Mouse (Mus musculus) hindbrain, embryonic 12.5 days (tissue): Measurements from ENCODE around the gene Wt1. TPM values are rescaled to one million over a fixed set of nuclear protein-coding genes. Genes with fewer than 3 reads are reported as not detected.
A peak's percentile ranks its signal among the peaks of the same experiment; 100 is the strongest.

Experiments
- ATAC-seq: fragments of 200-750 bp; cut with Nextera tagmentation; 2 replicates; pipeline ENCODE4 v1.8.0; 2017; ENCODE audit warnings: moderate TSS enrichment; ENCODE audit not compliant: low FRiP score
- H3K27ac ChIP-seq: fragments of 300-500 bp; sonication (generic); 2 replicates; pipeline ENCODE4 v1.5.1; 2016; ENCODE audit warnings: mild to moderate bottlenecking
- H3K27me3 ChIP-seq: fragments of 300-500 bp; sonication (generic); 2 replicates; pipeline ENCODE4 v1.6.1; 2016; ENCODE audit warnings: mild to moderate bottlenecking
- H3K36me3 ChIP-seq: fragments of 300-500 bp; sonication (generic); 2 replicates; pipeline ENCODE4 v1.6.1; 2016; ENCODE audit warnings: mild to moderate bottlenecking
- H3K4me1 ChIP-seq: fragments of 300-500 bp; sonication (generic); 2 replicates; pipeline ENCODE4 v1.6.1; 2016
- H3K4me2 ChIP-seq: fragments of 300-500 bp; sonication (generic); replicated peaks from 2 replicates; pipeline ENCODE4 v1.6.1; 2016; ENCODE audit warnings: mild to moderate bottlenecking
- H3K4me3 ChIP-seq: fragments of 300-500 bp; sonication (generic); 2 replicates; pipeline ENCODE4 v1.5.1; 2016; ENCODE audit warnings: mild to moderate bottlenecking
- H3K9ac ChIP-seq: fragments of 300-500 bp; sonication (generic); 2 replicates; pipeline ENCODE4 v1.6.1; 2016; ENCODE audit warnings: mild to moderate bottlenecking, moderate library complexity
- H3K9me3 ChIP-seq: fragments of 300-500 bp; sonication (generic); replicated peaks from 2 replicates; pipeline ENCODE4 v1.6.1; 2016; ENCODE audit warnings: mild to moderate bottlenecking
- WGBS: fragments of 180-500 bp; shearing (Covaris S2); methylation state at CpG from one replicate; pipeline ENCODE4 v1.1.7; 2016; 5-methylcytosine and 5-hydroxymethylcytosine counted together
- polyA plus RNA-seq: library from polyadenylated mRNA; unstranded; fragments of >200 nt; fragmentation: Nextera tagmentation; extraction: Ambion mirVana; gene quantifications from 2 replicates; pipeline ENCODE4 v1.2.1, GENCODE M21; 2016

Wt1 gene
- polyA plus RNA-seq, 1 experiment from 2014 or later: 0.31 TPM

DNA sequence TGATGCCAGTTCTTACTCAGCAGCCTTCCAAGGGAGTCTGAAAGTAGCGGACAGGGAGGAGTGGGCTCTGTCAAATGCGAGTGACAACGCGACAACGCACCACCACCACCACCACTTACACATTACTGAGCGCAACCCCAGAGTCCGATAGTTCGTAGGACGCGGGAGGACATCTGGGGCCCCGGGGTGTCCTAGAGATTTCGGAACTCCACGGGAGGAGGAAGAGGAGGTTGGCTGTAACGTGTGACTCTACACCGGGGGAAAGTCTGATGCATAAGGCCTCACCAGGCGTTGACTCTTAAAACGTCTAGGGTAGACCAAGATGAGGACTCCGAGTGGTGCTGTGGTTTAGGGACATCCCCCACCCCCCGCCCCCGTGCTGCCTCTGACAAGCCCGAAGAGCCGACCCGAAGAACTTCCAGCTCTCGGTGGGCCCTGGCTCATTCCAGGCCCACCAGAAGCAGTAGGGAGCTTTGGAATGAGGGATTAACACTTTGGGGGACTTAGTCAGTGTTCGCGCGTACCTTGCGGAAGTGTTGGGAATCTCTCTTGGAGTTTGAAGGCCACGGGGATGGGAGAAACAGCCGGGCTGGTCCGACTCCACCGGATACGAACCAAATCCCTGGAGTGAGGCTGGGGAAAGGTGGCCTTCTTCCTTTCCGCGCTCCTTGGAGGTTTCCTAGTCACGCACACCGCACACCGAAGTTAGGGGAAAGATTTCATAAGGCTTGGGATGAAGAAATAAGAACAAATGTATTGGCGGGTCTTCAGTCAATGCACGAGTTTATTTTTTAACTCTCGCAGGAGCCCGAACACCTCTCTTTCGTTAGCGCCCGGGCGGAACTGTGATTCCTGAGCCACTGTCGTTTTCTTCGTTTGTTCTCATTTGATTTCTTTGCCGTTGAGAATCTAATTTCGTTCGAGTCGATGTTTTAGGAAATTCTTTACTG is 1.5 kb downstream of the Wt1 start:
- Histone ChIP-seq H3K4me2 (no peak overlapping the region), H3K4me1 (peaks cover 20% of the 10 kb centered on the region), H3K9ac (no peak overlapping the region), H3K36me3 (no peaks in the 10 kb centered on the region), H3K4me3 (no peak overlapping the region; the same call in 1 of the 2 replicates), H3K27me3 (peaks cover 97% of the 10 kb centered on the region), H3K27ac (no peak overlapping the region), H3K9me3 (no peaks in the 10 kb centered on the region)
- ATAC-seq: no peak
- WGBS: 1% methylated on average over 52 of the region's 52 CpGs

- no peak overlapping the region for H3K27ac ChIP-seq
- H3K4me3 ChIP-seq: no peak overlapping the region
- H3K4me2 ChIP-seq: no peak overlapping the region
- WGBS: 2% methylated on average over 12 of the region's 12 CpGs
- H3K36me3 ChIP-seq: no peaks in the 10 kb centered on the region
- H3K9ac ChIP-seq: no peak overlapping the region
- no peak for ATAC-seq
- no peaks in the 10 kb centered on the region for H3K9me3 ChIP-seq
- H3K27me3 ChIP-seq: peaks cover 100% of the 10 kb centered on the region
- H3K4me1 ChIP-seq: peaks cover 17% of the 10 kb centered on the region; the same call in 1 of the 2 replicates
Observed at GRCm38 (mm10) chr2:105128564-105128963, 2.2 kb downstream of the Wt1 start.

- Histone ChIP-seq H3K36me3 (no peaks in the 10 kb centered on the region), H3K4me2 (no peak overlapping the region), H3K9ac (no peak overlapping the region), H3K4me1 (peaks cover 17% of the 10 kb centered on the region; the same call in 1 of the 2 replicates), H3K27me3 (peaks cover 100% of the 10 kb centered on the region), H3K4me3 (0 out of 2 replicates have a peak overlapping the region, but pooled peaks have one; percentile 1), H3K9me3 (no peaks in the 10 kb centered on the region), H3K27ac (no peak overlapping the region)
- ATAC-seq: no peak
- under 1% methylated on average over 32 of the region's 32 CpGs for WGBS
Observed at GRCm38 (mm10) chr2:105130351-105131060, 4.2 kb downstream of the Wt1 start.

DNA sequence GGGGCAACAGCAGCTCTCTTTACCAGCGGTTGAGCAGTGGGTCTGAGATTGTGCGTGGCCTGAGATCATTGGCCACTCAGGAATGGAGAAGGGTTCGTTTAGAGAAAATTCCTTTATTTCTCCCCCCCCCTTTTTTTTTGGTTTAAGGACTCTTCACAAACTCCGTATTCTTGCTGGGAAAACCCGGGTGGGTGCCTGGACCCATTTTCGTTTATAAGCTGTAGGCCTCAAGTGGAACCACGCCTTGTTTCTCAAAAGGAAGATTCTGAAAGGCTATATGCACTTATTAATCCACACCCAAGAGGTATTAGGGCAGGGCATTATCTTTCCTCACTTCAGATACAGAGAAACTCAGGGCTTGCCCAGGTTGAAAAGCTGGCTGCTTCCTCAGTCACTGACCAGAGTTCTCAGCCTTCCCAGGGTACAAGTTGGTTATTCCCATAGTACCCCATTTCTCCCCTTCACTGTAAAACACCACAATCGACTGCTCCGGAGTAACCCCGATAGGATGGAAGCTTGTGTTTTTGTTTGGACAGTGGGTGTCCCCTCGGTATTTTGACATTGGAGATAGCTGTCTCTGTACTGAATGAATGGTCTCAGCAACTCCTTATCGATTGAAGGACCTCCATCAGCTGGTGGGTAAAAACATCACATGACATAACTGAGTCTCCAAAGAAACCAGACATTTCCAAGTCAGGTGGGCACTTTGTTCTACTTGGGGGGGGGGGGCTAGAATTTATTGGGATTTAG is 4.9 kb downstream of the Wt1 start:
- H3K4me3 ChIP-seq: 0 out of 2 replicates have a peak overlapping the region, but pooled peaks have one; percentile 1
- 5% methylated on average over 12 of the region's 12 CpGs for WGBS
- no peak overlapping the region for H3K9ac ChIP-seq
- H3K27ac ChIP-seq: no peak overlapping the region
- H3K4me2 ChIP-seq: no peak overlapping the region
- peaks cover 16% of the 10 kb centered on the region; the same call in 1 of the 2 replicates for H3K4me1 ChIP-seq
- ATAC-seq: no peak
- no peaks in the 10 kb centered on the region for H3K9me3 ChIP-seq
- H3K36me3 ChIP-seq: no peaks in the 10 kb centered on the region
- peaks cover 100% of the 10 kb centered on the region for H3K27me3 ChIP-seq

GRCm38 (mm10) chr2:105131811-105132100 is 5.4 kb downstream of the Wt1 start:
- Histone ChIP-seq H3K36me3 (no peaks in the 10 kb centered on the region), H3K27me3 (peaks cover 100% of the 10 kb centered on the region), H3K4me1 (peaks cover 11% of the 10 kb centered on the region; the same call in 1 of the 2 replicates), H3K4me2 (no peak overlapping the region), H3K27ac (no peak overlapping the region), H3K9ac (no peak overlapping the region), H3K4me3 (no peak overlapping the region), H3K9me3 (no peaks in the 10 kb centered on the region)
- 2% methylated on average over 2 of the region's 2 CpGs for WGBS
- ATAC-seq: no peak

DNA sequence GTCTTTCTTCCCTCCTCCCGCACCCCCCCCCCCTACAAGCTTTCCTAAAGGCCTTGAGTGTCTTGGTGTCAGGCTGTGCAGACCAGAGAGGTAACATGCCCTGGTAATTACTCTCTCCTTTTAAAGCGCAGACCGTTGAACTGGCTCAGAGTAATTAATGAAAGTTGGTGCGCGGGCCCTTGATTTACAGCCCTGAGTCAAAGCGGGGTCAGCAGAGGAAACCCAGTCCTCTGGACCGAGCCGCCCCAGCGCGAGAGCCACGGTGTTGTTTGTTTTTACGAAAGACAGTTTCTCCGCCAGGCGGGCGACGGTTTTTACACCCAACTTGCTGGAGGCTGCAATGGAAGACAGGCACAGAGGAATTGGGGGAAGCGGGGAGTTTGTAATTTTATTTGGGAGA is 6.0 kb downstream of the Wt1 start:
- under 1% methylated on average over 17 of the region's 17 CpGs for WGBS
- Histone ChIP-seq H3K9ac (no peak overlapping the region), H3K9me3 (no peaks in the 10 kb centered on the region), H3K4me2 (no peak overlapping the region), H3K36me3 (no peaks in the 10 kb centered on the region), H3K27me3 (peaks cover 100% of the 10 kb centered on the region), H3K4me3 (no peak overlapping the region), H3K27ac (no peak overlapping the region), H3K4me1 (peaks cover 5% of the 10 kb centered on the region; the same call in 1 of the 2 replicates)
- no peak for ATAC-seq

DNA sequence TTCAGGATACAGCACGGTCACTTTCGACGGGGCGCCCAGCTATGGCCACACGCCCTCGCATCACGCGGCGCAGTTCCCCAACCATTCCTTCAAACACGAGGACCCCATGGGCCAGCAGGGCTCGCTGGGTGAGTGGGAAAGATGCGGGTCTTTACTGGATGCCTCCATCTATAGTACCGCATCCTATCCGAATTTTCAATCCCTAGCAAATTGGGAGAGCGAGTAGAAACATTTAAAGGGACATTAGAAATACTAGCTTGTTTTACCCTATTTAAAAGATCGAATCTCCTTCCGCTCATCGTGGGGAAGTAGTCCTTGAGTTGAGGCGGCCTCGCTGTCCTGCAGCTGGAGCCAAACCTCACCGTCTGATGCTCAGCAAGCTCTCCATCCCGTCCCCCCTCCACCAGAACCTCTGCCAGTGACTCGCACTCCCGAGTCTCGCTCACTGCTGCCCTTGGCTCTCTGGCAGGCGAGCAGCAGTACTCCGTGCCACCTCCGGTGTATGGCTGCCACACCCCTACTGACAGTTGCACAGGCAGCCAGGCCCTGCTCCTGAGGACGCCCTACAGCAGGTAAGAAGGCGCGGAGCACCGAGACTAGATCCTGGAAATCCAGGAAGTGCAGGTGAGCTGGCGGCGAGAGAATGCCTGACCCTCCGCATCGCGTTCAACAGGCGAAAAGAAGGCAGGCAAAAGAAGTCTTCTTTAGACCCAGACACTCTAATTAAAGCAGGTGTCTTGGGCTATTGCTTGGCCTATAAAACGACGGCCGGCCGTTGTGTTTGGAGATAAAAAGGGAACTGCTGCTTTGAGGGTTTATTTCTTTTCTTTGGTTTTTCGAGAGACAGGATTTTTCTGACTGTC is 6.8 kb downstream of the Wt1 start:
- 2% methylated on average over 43 of the region's 43 CpGs for WGBS
- no peak overlapping the region for H3K4me2 ChIP-seq
- no peak for ATAC-seq
- H3K4me1 ChIP-seq: 0 out of 2 replicates have a peak, but pooled peaks cover 5% of the 10 kb centered on the region
- no peak overlapping the region for H3K4me3 ChIP-seq
- no peaks in the 10 kb centered on the region for H3K36me3 ChIP-seq
- no peak overlapping the region for H3K27ac ChIP-seq
- H3K9ac ChIP-seq: no peak overlapping the region
- no peaks in the 10 kb centered on the region for H3K9me3 ChIP-seq
- peaks cover 99% of the 10 kb centered on the region for H3K27me3 ChIP-seq

GRCm38 (mm10) chr2:105134296-105134695 is 8.0 kb downstream of the Wt1 start:
- H3K36me3 ChIP-seq: no peaks in the 10 kb centered on the region
- H3K9ac ChIP-seq: no peak overlapping the region
- H3K27me3 ChIP-seq: peaks cover 99% of the 10 kb centered on the region
- H3K4me2 ChIP-seq: no peak overlapping the region
- H3K4me3 ChIP-seq: no peak overlapping the region
- H3K9me3 ChIP-seq: no peaks in the 10 kb centered on the region
- WGBS: 1% methylated on average over 19 of the region's 19 CpGs
- ATAC-seq: no peak
- H3K4me1 ChIP-seq: 0 out of 2 replicates have a peak, but pooled peaks cover 5% of the 10 kb centered on the region
- H3K27ac ChIP-seq: no peak overlapping the region

GRCm38 (mm10) chr2:105139471-105139870 is 13.1 kb downstream of the Wt1 start:
- ATAC-seq: no peak

GRCm38 (mm10) chr2:105141371-105141770 is 15.0 kb downstream of the Wt1 start:
- H3K9me3 ChIP-seq: no peaks in the 10 kb centered on the region
- H3K27ac ChIP-seq: no peak overlapping the region
- 65% methylated on average over 7 of the region's 7 CpGs for WGBS
- no peak overlapping the region for H3K9ac ChIP-seq
- no peaks in the 10 kb centered on the region for H3K4me1 ChIP-seq
- no peaks in the 10 kb centered on the region for H3K36me3 ChIP-seq
- no peak overlapping the region for H3K4me2 ChIP-seq
- no peak overlapping the region for H3K4me3 ChIP-seq
- H3K27me3 ChIP-seq: peaks cover 40% of the 10 kb centered on the region
- no peak for ATAC-seq

More at GRCm38 (mm10) chr2:105139471-105139870, 13.1 kb downstream of the Wt1 start:
- H3K27ac ChIP-seq: no peak overlapping the region
- H3K4me1 ChIP-seq: no peaks in the 10 kb centered on the region
- no peak overlapping the region for H3K9ac ChIP-seq
- no peaks in the 10 kb centered on the region for H3K9me3 ChIP-seq
- peaks cover 59% of the 10 kb centered on the region for H3K27me3 ChIP-seq
- H3K4me2 ChIP-seq: no peak overlapping the region
- no peaks in the 10 kb centered on the region for H3K36me3 ChIP-seq
- WGBS: 77% methylated on average over 7 of the region's 7 CpGs
- no peak overlapping the region for H3K4me3 ChIP-seq

- H3K9ac ChIP-seq: no peak overlapping the region
- no peaks in the 10 kb centered on the region for H3K9me3 ChIP-seq
- H3K36me3 ChIP-seq: no peaks in the 10 kb centered on the region
- no peaks in the 10 kb centered on the region for H3K4me1 ChIP-seq
- no peak overlapping the region for H3K4me3 ChIP-seq
- WGBS: 95% methylated on average over 14 of the region's 14 CpGs
- H3K27ac ChIP-seq: no peak overlapping the region
- no peak for ATAC-seq
- H3K4me2 ChIP-seq: no peak overlapping the region
- H3K27me3 ChIP-seq: peaks cover 17% of the 10 kb centered on the region
Observed at GRCm38 (mm10) chr2:105143731-105144130, 17.4 kb downstream of the Wt1 start.
